Mouse (Mus musculus) bone marrow, adult 2 months (tissue): Measurements from ENCODE around the gene Nmnat2. TPM values are rescaled to one million over a fixed set of nuclear protein-coding genes. Genes with fewer than 3 reads are reported as not detected.

Experiments used
- H3K27ac ChIP-seq: fragments of 200-500 bp; 2 replicates; pipeline ENCODE4 v1.5.1; 2012; ENCODE audit warnings: low read depth, mild to moderate bottlenecking, control low read depth, inconsistent platforms, low read length; ENCODE audit not compliant: control insufficient read depth, poor library complexity, insufficient read depth
- H3K4me1 ChIP-seq: fragments of 200-500 bp; 2 replicates; pipeline ENCODE4 v1.6.1; 2011; ENCODE audit warnings: low read length; ENCODE audit not compliant: control insufficient read depth, insufficient read depth
- H3K4me3 ChIP-seq: fragments of 200-500 bp; replicated peaks from 2 replicates; pipeline ENCODE3; 2011; ENCODE audit warnings: mild to moderate bottlenecking, low read depth, low read length, control low read depth; ENCODE audit not compliant: control insufficient read depth
- CTCF ChIP-seq: fragments of 200-500 bp; IDR thresholded peaks from 2 replicates; pipeline ENCODE4 v1.5.1; 2011; ENCODE audit warnings: low read length, control low read depth; ENCODE audit not compliant: control insufficient read depth, insufficient read depth
- POLR2A ChIP-seq: fragments of 200-500 bp; IDR thresholded peaks from 2 replicates; pipeline ENCODE4 v1.6.1; 2011; ENCODE audit warnings: low read depth, mild to moderate bottlenecking, control low read depth, low read length, borderline replicate concordance; ENCODE audit not compliant: control insufficient read depth
- WGBS: fragments of 180-500 bp; shearing (Covaris S2); methylation state at CpG from one replicate; pipeline ENCODE4 v1.1.7; 2018; 5-methylcytosine and 5-hydroxymethylcytosine counted together
- polyA plus RNA-seq: library from polyadenylated mRNA; stranded (reverse); fragments of >200 nt; gene quantifications from 2 replicates; pipeline ENCODE4 v1.2.4, GENCODE M21; 2011; ENCODE audit warnings: low replicate concordance; ENCODE audit not compliant: missing spikeins, insufficient read depth, insufficient read length

The Nmnat2 gene
- polyA plus RNA-seq, 1 experiment = 7.5 TPM

GRCm38 (mm10) chr1:152993803-152994202 is 39.0 kb downstream of the Nmnat2 start:
- TF ChIP-seq CTCF (no peak), POLR2A (no peak)
- 77% methylated on average over 6 of the region's 6 CpGs for WGBS
- H3K27ac ChIP-seq = no peak overlapping the region

GRCm38 (mm10) chr1:152999983-153000382 is 45.2 kb downstream of the Nmnat2 start:
- no peak overlapping the region for H3K4me3 ChIP-seq
- no peak for TF ChIP-seq POLR2A
- TF ChIP-seq CTCF = no peak
- WGBS = 39% methylated on average over 8 of the region's 8 CpGs

More at GRCm38 (mm10) chr1:152993803-152994202, 39.0 kb downstream of the Nmnat2 start:
- H3K4me3 ChIP-seq = no peak overlapping the region
- no peaks in the 10 kb centered on the region for H3K4me1 ChIP-seq

GRCm38 (mm10) chr1:153000486-153001228 is 45.9 kb downstream of the Nmnat2 start:
- Histone ChIP-seq H3K4me3 (no peak overlapping the region), H3K4me1 (no peaks in the 10 kb centered on the region; the same call in 1 of the 2 replicates), H3K27ac (no peak overlapping the region)
- WGBS = 39% methylated on average over 6 of the region's 6 CpGs
- TF ChIP-seq CTCF (no peak), POLR2A (no peak)

More at GRCm38 (mm10) chr1:152999983-153000382, 45.2 kb downstream of the Nmnat2 start:
- Histone ChIP-seq H3K27ac (no peak overlapping the region), H3K4me1 (no peaks in the 10 kb centered on the region; the same call in 1 of the 2 replicates)

- H3K4me1 ChIP-seq = no peaks in the 10 kb centered on the region; the same call in 1 of the 2 replicates
- no peak overlapping the region for H3K27ac ChIP-seq
- TF ChIP-seq POLR2A (no peak), CTCF (no peak)
- 57% methylated on average over 11 of the region's 11 CpGs for WGBS
- no peak overlapping the region for H3K4me3 ChIP-seq
Measured at GRCm38 (mm10) chr1:153002295-153003050, 47.7 kb downstream of the Nmnat2 start.

- 86% methylated on average over 2 of the region's 2 CpGs for WGBS
- H3K4me1 ChIP-seq = no peaks in the 10 kb centered on the region; the same call in 1 of the 2 replicates
- TF ChIP-seq CTCF (no peak), POLR2A (no peak)
- H3K27ac ChIP-seq = no peak overlapping the region
- no peak overlapping the region for H3K4me3 ChIP-seq
Measured at GRCm38 (mm10) chr1:153004472-153004871, 49.7 kb downstream of the Nmnat2 start.

GRCm38 (mm10) chr1:153006054-153006453 is 51.3 kb downstream of the Nmnat2 start:
- 11% methylated on average over 5 of the region's 5 CpGs for whole genome bisulfite sequencing
- Histone ChIP-seq H3K27ac (no peak overlapping the region), H3K4me1 (no peaks in the 10 kb centered on the region; the same call in 1 of the 2 replicates), H3K4me3 (no peak overlapping the region)
- no peak for TF ChIP-seq CTCF
- no peak for TF ChIP-seq POLR2A

- no peak overlapping the region for H3K4me3 ChIP-seq
- WGBS = 75% methylated on average over 4 of the region's 4 CpGs
- TF ChIP-seq CTCF (no peak), POLR2A (no peak)
- H3K27ac ChIP-seq = no peak overlapping the region
- H3K4me1 ChIP-seq = no peaks in the 10 kb centered on the region; the same call in 1 of the 2 replicates
Measured at GRCm38 (mm10) chr1:153006761-153007160, 52.0 kb downstream of the Nmnat2 start.

GRCm38 (mm10) chr1:153007292-153007691 is 52.5 kb downstream of the Nmnat2 start:
- 85% methylated on average over 5 of the region's 5 CpGs for WGBS
- Histone ChIP-seq H3K4me3 (no peak overlapping the region), H3K27ac (no peak overlapping the region), H3K4me1 (no peaks in the 10 kb centered on the region; the same call in 1 of the 2 replicates)
- TF ChIP-seq CTCF (no peak), POLR2A (no peak)
